Mouse (Mus musculus): ENCODE results near the gene Tcf7l2.
A peak's percentile ranks its signal among the peaks of the same experiment; 100 is the strongest.

Gene Tcf7l2

GRCm38 (mm10) chr19:55911941-55912340 is 170.3 kb downstream of the Tcf7l2 start:
- DNase-seq (ENCODE audit: low spot score in 2 of 2): no peak

GRCm38 (mm10) chr19:55912813-55913212 is 171.2 kb downstream of the Tcf7l2 start:
- DNase-seq (ENCODE audit: low spot score in 2 of 2): no peak

DNA sequence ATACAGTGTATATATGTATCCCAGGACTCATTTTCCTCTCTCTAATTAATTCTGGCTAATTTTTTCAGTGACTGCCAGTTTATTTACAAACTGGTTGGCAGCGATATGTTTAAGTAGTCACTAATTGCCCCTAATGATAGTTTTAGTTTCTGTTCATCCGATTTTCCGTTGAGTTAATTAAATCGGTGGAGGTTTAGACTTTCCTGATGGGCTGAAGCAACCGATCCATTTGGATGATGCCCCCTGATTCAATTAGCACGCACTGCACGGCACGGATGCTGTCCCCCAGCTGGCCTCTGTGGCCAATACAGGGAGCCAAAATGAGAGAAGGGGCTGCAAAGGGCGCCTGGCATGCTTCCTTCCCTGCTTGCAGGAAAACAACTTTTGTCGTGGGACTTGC is 172.0 kb downstream of the Tcf7l2 start:
- DNase-seq (ENCODE audit: low spot score in 2 of 2): peak in 1 of 2 experiments; percentile 30

GRCm38 (mm10) chr19:55914614-55915211 is 173.1 kb downstream of the Tcf7l2 start:
- DNase-seq (ENCODE audit: low spot score in 2 of 2): no peak

GRCm38 (mm10) chr19:55915506-55915905 is 173.9 kb downstream of the Tcf7l2 start:
- DNase-seq (ENCODE audit: low spot score in 2 of 2): no peak

GRCm38 (mm10) chr19:55916211-55916610 is 174.6 kb downstream of the Tcf7l2 start:
- no peak for DNase-seq (ENCODE audit: low spot score in 2 of 2)

DNA sequence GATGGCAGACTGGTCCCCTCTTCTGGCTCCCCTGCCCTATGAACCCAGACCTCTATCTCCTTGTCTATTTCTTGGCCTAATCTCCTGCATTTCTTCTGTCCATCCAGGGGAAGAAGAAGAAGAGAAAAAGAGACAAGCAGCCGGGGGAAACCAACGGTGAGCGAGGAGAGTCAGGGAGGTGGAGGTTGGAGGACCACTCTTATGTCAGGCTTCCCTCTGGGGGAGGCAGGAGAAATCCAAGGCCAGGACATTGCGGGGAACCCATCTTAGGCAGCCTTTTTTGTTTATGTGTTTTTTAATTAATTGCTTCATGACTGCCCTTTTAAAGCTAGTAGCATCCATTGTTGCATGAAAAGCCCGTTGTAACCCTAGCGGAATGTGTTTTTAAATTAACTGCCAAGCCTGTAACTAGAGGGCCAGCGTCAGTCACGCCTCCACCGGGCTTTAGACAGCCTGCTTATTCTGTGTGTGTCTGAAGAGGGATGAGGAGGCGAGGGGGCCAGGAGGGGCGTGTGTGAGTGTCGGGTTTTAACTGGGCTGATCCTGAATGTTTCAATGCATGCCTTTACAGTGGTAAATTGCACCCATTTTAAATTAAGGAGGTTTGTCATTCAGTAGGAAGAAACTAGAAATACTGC is 182.3 kb downstream of the Tcf7l2 start:
- DNase-seq (ENCODE audit: low spot score in 2 of 2): no peak

DNA sequence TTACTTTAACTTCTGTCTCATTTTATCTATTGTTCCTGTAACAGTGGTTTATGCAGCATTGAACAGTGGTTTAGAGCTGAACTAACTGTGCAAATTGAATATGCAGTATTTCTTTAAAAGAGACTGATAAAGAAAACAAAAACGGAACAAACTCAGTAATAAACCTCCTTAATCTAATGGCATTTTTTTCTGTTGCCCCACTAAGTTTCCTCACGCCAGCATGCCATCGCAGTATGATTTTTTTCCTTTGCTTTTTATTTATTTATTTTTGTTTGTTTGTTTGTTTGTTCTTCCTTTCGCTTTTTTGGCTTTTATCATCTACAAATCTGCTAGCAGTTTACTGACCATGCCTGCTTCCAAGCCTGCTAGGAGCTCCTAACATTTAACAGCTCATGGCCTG is 183.2 kb downstream of the Tcf7l2 start:
- DNase-seq (ENCODE audit: low spot score in 2 of 2): no peak

DNA sequence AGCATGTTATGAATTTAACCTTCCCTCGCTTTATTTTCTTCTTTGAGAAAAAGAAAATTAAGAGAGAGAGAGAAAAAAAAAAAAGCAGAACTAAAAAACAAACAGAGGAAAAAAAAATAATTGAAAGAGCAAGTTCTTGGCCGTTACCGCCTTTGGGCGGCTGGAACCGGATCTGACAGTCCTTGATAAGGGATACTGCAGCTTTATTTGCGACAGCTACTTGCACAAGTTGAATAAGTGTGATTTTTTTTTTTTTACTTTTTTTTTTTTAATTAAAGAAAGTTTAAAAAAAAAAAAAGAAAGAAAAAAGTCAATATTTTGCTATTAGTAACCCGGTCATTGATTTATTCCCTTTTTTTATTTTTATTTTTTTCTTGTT is 183.8 kb downstream of the Tcf7l2 start:
- no peak for DNase-seq (ENCODE audit: low spot score in 2 of 2)

- no peak for DNase-seq (ENCODE audit: low spot score in 2 of 2)
Measured at GRCm38 (mm10) chr19:55925804-55926521, 184.3 kb downstream of the Tcf7l2 start.

- DNase-seq (ENCODE audit: low spot score in 2 of 2): no peak
Measured at GRCm38 (mm10) chr19:55926858-55927673, 185.4 kb downstream of the Tcf7l2 start.

DNA sequence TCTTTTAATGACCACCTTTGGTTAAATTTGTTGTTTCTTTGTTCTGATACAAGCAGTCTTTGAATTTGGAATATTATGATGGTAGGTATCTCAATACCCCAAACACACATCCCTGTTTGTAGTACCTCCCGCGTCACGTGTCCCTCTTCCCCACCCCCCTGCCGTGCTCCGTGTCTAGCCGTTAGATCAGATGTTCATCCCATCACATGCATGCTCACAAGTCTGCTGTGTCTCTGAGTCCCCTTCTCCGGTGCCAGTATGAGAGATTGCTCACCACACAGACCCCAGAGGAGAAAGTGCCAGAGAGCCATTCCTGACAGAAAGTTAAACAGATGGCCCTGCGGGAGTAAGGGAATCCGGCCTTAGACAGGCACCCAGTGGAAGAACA is 186.0 kb downstream of the Tcf7l2 start:
- DNase-seq (ENCODE audit: low spot score in 2 of 2): no peak

DNA sequence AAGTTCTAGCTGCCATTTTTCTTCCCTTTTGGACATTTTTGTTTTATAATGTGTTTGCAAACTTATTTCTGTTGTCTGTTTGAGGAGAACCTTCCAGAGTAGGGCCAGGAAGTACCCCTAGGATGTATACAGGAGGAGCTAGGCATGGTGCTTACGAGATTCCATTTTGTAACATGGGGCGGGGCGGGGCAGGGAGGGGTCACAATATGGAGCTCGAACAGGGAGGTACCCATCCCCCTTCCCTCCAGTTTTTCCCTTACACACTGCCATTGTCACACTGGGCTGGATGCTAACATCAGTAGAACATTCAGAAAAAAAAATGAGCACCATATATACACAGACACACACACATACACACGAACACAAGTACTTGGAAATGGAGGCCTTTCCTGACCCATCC is 187.1 kb downstream of the Tcf7l2 start:
- no peak for DNase-seq (ENCODE audit: low spot score in 2 of 2)

DNA sequence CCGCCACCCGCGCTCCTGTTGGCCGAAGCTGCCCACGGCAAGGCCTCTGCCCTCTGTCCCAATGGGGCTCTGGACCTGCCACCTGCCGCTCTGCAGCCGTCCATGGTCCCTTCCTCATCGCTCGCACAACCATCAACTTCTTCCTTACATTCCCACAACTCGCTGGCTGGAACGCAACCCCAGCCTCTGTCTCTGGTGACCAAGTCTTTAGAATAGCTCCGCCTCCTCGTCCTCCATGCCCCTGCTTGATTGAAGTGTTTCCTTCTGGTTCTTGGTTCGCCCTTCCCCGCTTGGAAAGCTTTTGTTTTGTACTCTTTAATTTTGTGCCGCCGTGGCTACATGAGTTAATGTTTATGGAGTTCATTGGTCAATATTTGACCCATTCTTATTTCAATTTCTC is 190.0 kb downstream of the Tcf7l2 start:
- DNase-seq (ENCODE audit: low spot score in 2 of 2): no peak

DNA sequence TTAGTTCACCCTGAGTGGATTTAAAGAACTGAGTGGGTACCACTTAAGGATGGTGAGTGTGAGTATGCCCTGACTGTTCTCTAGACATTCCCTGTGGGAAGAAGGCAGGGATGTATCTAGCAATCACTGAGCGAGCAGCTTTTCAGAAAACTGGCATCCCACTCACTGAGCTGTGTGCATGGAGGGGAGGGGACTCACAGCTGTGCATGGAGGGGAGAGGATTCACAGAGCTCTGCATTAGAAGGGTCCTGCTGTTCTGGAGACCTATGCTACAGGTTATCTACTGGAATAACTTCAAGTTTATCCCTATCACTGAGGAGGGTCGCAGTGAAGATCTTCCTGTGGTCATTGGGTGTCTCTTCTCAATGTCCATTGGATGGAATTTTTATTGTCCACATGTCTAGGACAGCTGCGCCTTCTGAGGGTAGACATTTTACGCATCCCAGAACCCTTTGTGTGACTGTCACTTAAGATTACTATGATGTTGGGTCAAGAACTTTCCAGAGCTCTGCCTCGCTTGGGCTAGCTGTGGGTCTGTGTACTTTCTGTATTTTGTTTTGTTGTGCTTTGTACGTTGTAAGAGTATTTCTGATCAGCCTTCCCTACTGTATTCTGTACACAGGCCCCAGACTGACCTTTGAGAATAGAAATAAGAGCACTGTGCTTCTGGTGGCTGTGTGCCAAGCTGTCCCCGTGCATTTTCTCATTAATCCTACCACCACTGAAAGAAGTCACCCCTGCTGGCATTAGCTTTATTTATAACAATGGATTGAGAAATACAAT is 192.5 kb downstream of the Tcf7l2 start:
- DNase-seq (ENCODE audit: low spot score in 2 of 2): no peak

- DNase-seq (ENCODE audit: low spot score in 2 of 2): no peak
Measured at GRCm38 (mm10) chr19:55934730-55935003, 193.0 kb downstream of the Tcf7l2 start.

GRCm38 (mm10) chr19:55937026-55937425 is 195.4 kb downstream of the Tcf7l2 start:
- no peak for DNase-seq (ENCODE audit: low spot score in 2 of 2)

GRCm38 (mm10) chr19:55938254-55939046 is 196.8 kb downstream of the Tcf7l2 start:
- DNase-seq (ENCODE audit: low spot score in 2 of 2): no peak

DNA sequence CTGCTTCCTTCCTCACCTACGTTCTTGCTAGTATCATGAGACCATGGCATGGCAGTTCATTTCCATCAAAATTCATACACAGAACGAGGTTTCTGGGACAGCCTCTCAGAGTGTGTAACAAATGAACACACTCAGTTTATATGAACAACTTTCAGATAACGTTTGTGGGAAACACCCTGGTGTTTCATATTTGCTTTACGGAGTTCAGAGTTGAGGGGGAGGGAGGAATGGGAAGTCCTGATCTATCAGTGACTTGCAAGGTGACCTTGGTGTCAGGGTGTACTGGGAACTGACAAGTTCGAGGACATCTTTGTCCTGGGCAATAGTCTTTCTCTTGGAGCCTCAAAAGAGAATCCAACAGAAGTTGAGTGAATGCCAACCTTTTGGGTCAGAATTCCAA is 197.5 kb downstream of the Tcf7l2 start:
- DNase-seq (ENCODE audit: low spot score in 2 of 2): no peak

GRCm38 (mm10) chr19:55939719-55940118 is 198.1 kb downstream of the Tcf7l2 start:
- no peak for DNase-seq (ENCODE audit: low spot score in 2 of 2)
